Mouse (Mus musculus) heart, postnatal 0 days (tissue): ENCODE measurements at regions not wholly inside any gene's neighbourhood (a gene's known extent, or its start where the extent isn't known, plus 50 kb on each side); places are given as distances from the start of the nearest gene placed in this dataset.

Experiments used
- CTCF ChIP-seq: IDR thresholded peaks from 2 replicates; pipeline ENCODE4 v1.5.1; 2016; ENCODE audit warnings: antibody characterized with exemption, control low read depth, low read depth
- EP300 ChIP-seq: IDR thresholded peaks from 2 replicates; pipeline ENCODE4 v1.6.1; 2016; ENCODE audit warnings: antibody characterized with exemption, low read depth

DNA sequence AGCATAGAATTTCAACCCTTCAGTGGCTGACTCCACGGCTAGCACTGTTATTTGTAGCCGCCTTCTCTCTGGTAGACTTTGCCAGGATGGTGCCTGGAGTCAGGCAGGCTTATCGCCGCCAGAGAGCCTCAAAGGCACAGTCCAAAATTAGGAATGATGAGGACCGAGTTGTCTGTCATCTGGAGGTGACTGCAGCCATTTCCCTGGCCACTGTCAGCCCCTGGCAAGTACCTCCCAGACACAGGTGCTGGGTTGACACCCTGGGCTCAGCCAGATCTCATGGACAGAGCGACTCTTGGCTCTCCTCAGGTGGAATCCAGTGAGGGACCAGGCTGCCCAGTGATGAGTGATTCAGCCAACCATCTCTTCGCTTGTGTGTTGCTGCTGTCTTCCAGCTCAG, 98.1 kb upstream of the Pgrmc2 start:
- TF ChIP-seq CTCF (no peak), EP300 (no peak)
